Mouse (Mus musculus) limb, embryonic 14.5 days (tissue): ENCODE data around the gene Becn1. TPM values are rescaled to one million over a fixed set of nuclear protein-coding genes. Genes with fewer than 3 reads are reported as not detected.

Source experiments
- ATAC-seq: fragments of 200-750 bp; cut with Nextera tagmentation; 2 replicates; pipeline ENCODE4 v1.8.0; 2017; ENCODE audit warnings: low read depth, moderate number of reproducible peaks, moderate TSS enrichment; ENCODE audit not compliant: low FRiP score
- DNase-seq: peaks from one replicate; pipeline ENCODE4 v3.0.0-alpha.2; 2015; ENCODE audit warnings: low spot score
- H3K27ac ChIP-seq: fragments of 300-500 bp; sonication (generic); replicated peaks from 2 replicates; pipeline ENCODE4 v1.5.1; 2014; ENCODE audit warnings: low read depth, mild to moderate bottlenecking, low read length, moderate library complexity, mixed read lengths
- H3K27me3 ChIP-seq: fragments of 300-500 bp; sonication (generic); 2 replicates; pipeline ENCODE4 v1.6.1; 2014; ENCODE audit warnings: low read length, mixed read lengths; ENCODE audit not compliant: control insufficient read depth, insufficient read depth
- H3K36me3 ChIP-seq: fragments of 300-500 bp; sonication (generic); 2 replicates; pipeline ENCODE4 v1.6.1; 2014; ENCODE audit warnings: mild to moderate bottlenecking, low read length, moderate library complexity, mixed read lengths; ENCODE audit not compliant: control insufficient read depth, insufficient read depth
- H3K4me1 ChIP-seq: fragments of 300-500 bp; sonication (generic); 2 replicates; pipeline ENCODE4 v1.6.1; 2014; ENCODE audit warnings: antibody characterized with exemption, low read length, mixed read lengths; ENCODE audit not compliant: control insufficient read depth, insufficient read depth
- H3K4me2 ChIP-seq: fragments of 300-500 bp; sonication (generic); replicated peaks from 2 replicates; pipeline ENCODE4 v1.6.1; 2014; ENCODE audit warnings: low read depth, mild to moderate bottlenecking, low read length, moderate library complexity; ENCODE audit not compliant: severe bottlenecking
- H3K4me3 ChIP-seq: fragments of 300-500 bp; sonication (generic); replicated peaks from 2 replicates; pipeline ENCODE4 v1.5.1; 2014; ENCODE audit warnings: low read length
- H3K9ac ChIP-seq: fragments of 300-500 bp; sonication (generic); 2 replicates; pipeline ENCODE4 v1.6.1; 2014; ENCODE audit warnings: mild to moderate bottlenecking, low read depth, low read length, moderate library complexity; ENCODE audit not compliant: severe bottlenecking
- H3K9me3 ChIP-seq: fragments of 300-500 bp; sonication (generic); 2 replicates; pipeline ENCODE4 v1.6.1; 2016; ENCODE audit warnings: low read length; ENCODE audit not compliant: control insufficient read depth
- POLR2A ChIP-seq: fragments of 200-500 bp; IDR thresholded peaks from 2 replicates; pipeline ENCODE4 v1.8.0; 2012; ENCODE audit warnings: inconsistent platforms, mild to moderate bottlenecking, moderate library complexity, borderline replicate concordance; ENCODE audit not compliant: insufficient read depth, insufficient read length; ENCODE audit errors: extremely low read depth
- WGBS: fragments of 180-500 bp; shearing (Covaris S2); extraction: QIAGEN DNeasy Blood & Tissue Kit; methylation state at CpG from one replicate; pipeline ENCODE4 v1.1.7; 2014; 5-methylcytosine and 5-hydroxymethylcytosine counted together
- polyA plus RNA-seq, 2 experiments: library from polyadenylated mRNA; depleted of rRNA in 1 of 2; stranded (reverse) in 1 of 2; unstranded in 1 of 2; fragments of >200 nt; fragmentation: Nextera tagmentation in 1 of 2; extraction: Ambion mirVana in 1 of 2; gene quantifications; 2 replicates each; pipeline versions ENCODE4 v1.2.1 to v1.2.3; 2012 to 2014

Gene Becn1
- polyA plus RNA-seq, 2 experiments = 86.5 to 118 TPM

- ATAC-seq = no peak
- no peaks in the 10 kb centered on the region for H3K9me3 ChIP-seq
- no peak overlapping the region for H3K4me2 ChIP-seq
- DNase-seq = no peak
- peaks cover 45% of the 10 kb centered on the region for H3K36me3 ChIP-seq
- H3K9ac ChIP-seq = no peak overlapping the region
- no peak overlapping the region for H3K4me3 ChIP-seq
- TF ChIP-seq POLR2A = no peak
- no peaks in the 10 kb centered on the region for H3K27me3 ChIP-seq
- 90% methylated on average over 9 of the region's 9 CpGs for WGBS
- H3K4me1 ChIP-seq = no peaks in the 10 kb centered on the region
- no peak overlapping the region for H3K27ac ChIP-seq
Observed at GRCm38 (mm10) chr11:101287306-101287705, 14.8 kb downstream of the Becn1 start.

GRCm38 (mm10) chr11:101283805-101284204, 18.3 kb downstream of the Becn1 start:
- Histone ChIP-seq H3K9ac (no peak overlapping the region), H3K4me3 (no peak overlapping the region), H3K4me1 (peaks cover 4% of the 10 kb centered on the region), H3K27ac (no peak overlapping the region), H3K27me3 (no peaks in the 10 kb centered on the region), H3K9me3 (no peaks in the 10 kb centered on the region), H3K36me3 (peaks cover 15% of the 10 kb centered on the region), H3K4me2 (no peak overlapping the region)
- no peak for DNase-seq
- WGBS = 70% methylated on average over 4 of the region's 4 CpGs
- ATAC-seq = no peak
- no peak for TF ChIP-seq POLR2A

- no peak for TF ChIP-seq POLR2A
- no peaks in the 10 kb centered on the region for H3K27me3 ChIP-seq
- ATAC-seq (no peak), DNase-seq (no peak)
- no peak overlapping the region for H3K27ac ChIP-seq
- H3K4me2 ChIP-seq = no peak overlapping the region
- no peak overlapping the region for H3K4me3 ChIP-seq
- WGBS = 32% methylated on average over 5 of the region's 5 CpGs
- H3K9me3 ChIP-seq = no peaks in the 10 kb centered on the region
- H3K36me3 ChIP-seq = peaks cover 7% of the 10 kb centered on the region
- peaks cover 8% of the 10 kb centered on the region for H3K4me1 ChIP-seq
- no peak overlapping the region for H3K9ac ChIP-seq
Observed at GRCm38 (mm10) chr11:101282896-101283295, 19.2 kb downstream of the Becn1 start.

GRCm38 (mm10) chr11:101280837-101281236, 21.2 kb downstream of the Becn1 start:
- no peak overlapping the region for H3K4me2 ChIP-seq
- no peak for ATAC-seq
- no peaks in the 10 kb centered on the region for H3K27me3 ChIP-seq
- H3K9ac ChIP-seq = no peak overlapping the region
- H3K9me3 ChIP-seq = no peaks in the 10 kb centered on the region
- DNase-seq = no peak
- H3K36me3 ChIP-seq = 0 out of 2 replicates have a peak, but pooled peaks cover 5% of the 10 kb centered on the region
- peaks cover 18% of the 10 kb centered on the region for H3K4me1 ChIP-seq
- no peak overlapping the region for H3K4me3 ChIP-seq
- 44% methylated on average over 7 of the region's 7 CpGs for WGBS
- H3K27ac ChIP-seq = no peak overlapping the region
- TF ChIP-seq POLR2A = no peak

GRCm38 (mm10) chr11:101279193-101279569, 22.9 kb downstream of the Becn1 start:
- no peak for ATAC-seq
- Histone ChIP-seq H3K4me1 (peaks cover 18% of the 10 kb centered on the region), H3K27me3 (no peaks in the 10 kb centered on the region), H3K4me2 (peak overlapping the region; percentile 60), H3K9me3 (no peaks in the 10 kb centered on the region), H3K4me3 (peak overlapping the region; percentile 67), H3K27ac (no peak overlapping the region), H3K36me3 (0 out of 2 replicates have a peak, but pooled peaks cover 5% of the 10 kb centered on the region), H3K9ac (no peak overlapping the region)
- no peak for DNase-seq
- 66% methylated on average over 14 of the region's 14 CpGs for WGBS
- TF ChIP-seq POLR2A = no peak
